Mouse (Mus musculus): ENCODE results near the gene Sbk3.

DNA sequence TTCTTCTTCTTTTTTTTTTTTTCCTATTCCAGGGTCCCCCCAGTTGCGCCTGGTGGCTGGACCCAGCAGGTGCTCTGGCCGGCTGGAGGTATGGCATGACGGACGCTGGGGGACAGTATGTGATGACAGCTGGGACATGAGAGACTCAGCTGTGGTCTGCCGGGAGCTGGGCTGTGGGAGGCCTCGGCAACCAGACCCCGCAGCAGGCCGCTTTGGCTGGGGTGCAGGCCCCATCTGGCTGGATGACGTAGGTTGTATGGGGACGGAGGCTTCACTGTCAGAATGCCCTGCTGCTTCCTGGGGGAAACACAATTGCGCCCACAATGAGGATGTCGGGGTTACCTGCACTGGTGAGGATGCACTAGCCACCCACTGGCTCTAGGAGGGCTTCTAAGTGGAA, 37.9 kb downstream of the Sbk3 start:
- TF ChIP-seq CTCF (IDR thresholded peaks at IDR 0.05; ENCODE audit: control insufficient read depth, insufficient read depth, low read length) (no peak), POLR2A (IDR thresholded peaks at IDR 0.05; ENCODE audit: borderline replicate concordance, control insufficient read depth, low read depth, low read length) (no peak)

Measured in bone marrow, adult 2 months (tissue).